Mouse (Mus musculus): ENCODE results near the gene Ndufb7. TPM values are rescaled to one million over a fixed set of nuclear protein-coding genes. Genes with fewer than 3 reads are reported as not detected.
"Not testable (repeated sequence)": the region's sequence is repeated elsewhere in the genome, so short reads cannot be mapped to it uniquely, and the experiment has no call there.

The Ndufb7 gene
- polyA plus RNA-seq, 1 experiment from 2014 or later: 555 TPM

GRCm38 (mm10) chr8:83590488-83591023, 24.1 kb downstream of the Ndufb7 start:
- Histone ChIP-seq H3K4me1 (replicated peaks) (peaks cover 42% of the 10 kb centered on the region), H3K4me3 (no peak overlapping the region), H3K9me3 (replicated peaks) (no peaks in the 10 kb centered on the region), H3K4me2 (no peak overlapping the region), H3K36me3 (peaks cover 39% of the 10 kb centered on the region), H3K27me3 (replicated peaks) (no peaks in the 10 kb centered on the region), H3K27ac (ENCODE audit: poor library complexity, severe bottlenecking) (no peak overlapping the region), H3K9ac (no peak overlapping the region)
- WGBS: 81% methylated on average over 7 of the region's 7 CpGs
- ATAC-seq (ENCODE audit: insufficient number of reproducible peaks, low FRiP score): no peak

GRCm38 (mm10) chr8:83592682-83593081, 26.2 kb downstream of the Ndufb7 start:
- WGBS: 83% methylated on average over 3 of the region's 3 CpGs
- no peak overlapping the region for H3K27ac ChIP-seq (ENCODE audit: poor library complexity, severe bottlenecking)
- no peaks in the 10 kb centered on the region for H3K9me3 ChIP-seq (replicated peaks)
- peaks cover 33% of the 10 kb centered on the region for H3K4me1 ChIP-seq (replicated peaks)
- no peaks in the 10 kb centered on the region for H3K27me3 ChIP-seq (replicated peaks)
- peak overlapping the region; percentile 92 for H3K4me3 ChIP-seq
- peak overlapping the region; percentile 86 for H3K4me2 ChIP-seq
- peak overlapping the region; percentile 30; the same call in 1 of the 2 replicates for H3K9ac ChIP-seq
- ATAC-seq (ENCODE audit: insufficient number of reproducible peaks, low FRiP score): no peak
- H3K36me3 ChIP-seq: peaks cover 21% of the 10 kb centered on the region

- no peak; the same call in 1 of the 2 replicates for ATAC-seq (ENCODE audit: insufficient number of reproducible peaks, low FRiP score)
- WGBS: 6% methylated on average over 22 of the region's 22 CpGs
- Histone ChIP-seq H3K9ac (peak overlapping the region; percentile 94), H3K9me3 (replicated peaks) (no peaks in the 10 kb centered on the region), H3K27ac (ENCODE audit: poor library complexity, severe bottlenecking) (peak overlapping the region; percentile 86), H3K4me2 (peak overlapping the region; percentile 86), H3K27me3 (replicated peaks) (no peaks in the 10 kb centered on the region), H3K4me3 (peak overlapping the region; percentile 92), H3K4me1 (replicated peaks) (peaks cover 25% of the 10 kb centered on the region), H3K36me3 (peaks cover 15% of the 10 kb centered on the region; the same call in 1 of the 2 replicates)
These were observed 27.1 kb downstream of the Ndufb7 start for GRCm38 (mm10) chr8:83593325-83594166.

DNA sequence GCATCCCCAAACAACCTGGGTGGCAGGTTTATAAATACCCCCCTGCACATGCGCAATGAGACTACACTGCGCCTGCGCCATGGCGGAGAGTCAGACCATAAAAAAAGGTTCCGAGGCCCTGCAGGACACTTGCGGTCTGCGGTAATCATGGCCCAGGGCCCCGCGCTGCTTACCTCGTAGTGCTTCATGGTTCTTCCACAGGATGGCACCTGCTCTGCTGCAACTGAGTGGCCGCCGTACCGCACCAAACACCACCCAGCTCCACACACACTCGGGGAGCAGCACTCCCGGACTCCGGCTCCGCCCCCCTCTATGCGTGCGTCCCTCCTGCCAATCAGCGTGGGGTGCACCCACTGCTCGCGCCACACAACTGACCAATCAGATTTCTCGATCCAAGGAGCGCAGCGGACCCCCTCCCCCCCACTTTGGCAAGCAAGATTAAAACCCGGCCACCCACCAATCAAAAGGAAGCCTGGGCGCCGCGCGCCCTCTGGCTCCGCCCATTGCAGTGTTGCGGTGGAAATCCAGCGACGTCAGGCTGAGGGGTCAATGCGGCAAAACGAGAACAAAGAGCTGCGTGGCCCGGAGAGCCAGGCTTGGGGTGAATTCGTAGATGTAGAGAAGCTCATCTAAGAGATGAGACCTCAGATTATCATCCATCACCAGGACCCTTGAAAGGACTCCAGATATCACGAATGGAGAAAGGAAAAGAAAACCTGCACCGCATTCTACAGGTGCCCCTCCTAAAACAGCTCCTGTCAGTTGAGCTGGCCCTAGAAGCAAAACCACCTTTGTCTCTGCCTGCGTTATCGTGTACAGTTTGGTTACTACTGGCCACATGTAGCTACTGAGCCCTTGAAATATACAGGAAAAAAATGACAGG, 27.9 kb downstream of the Ndufb7 start:
- H3K9me3 ChIP-seq (replicated peaks): no peaks in the 10 kb centered on the region

GRCm38 (mm10) chr8:83595050-83595345, 28.5 kb downstream of the Ndufb7 start:
- Histone ChIP-seq H3K27ac (ENCODE audit: poor library complexity, severe bottlenecking) (peak overlapping the region; percentile 93), H3K36me3 (peaks cover 15% of the 10 kb centered on the region; the same call in 1 of the 2 replicates), H3K4me1 (replicated peaks) (peaks cover 26% of the 10 kb centered on the region), H3K4me3 (peak overlapping the region; percentile 92), H3K9ac (peak overlapping the region; percentile 76), H3K4me2 (peak overlapping the region; percentile 86)
- not testable (repeated sequence) for ATAC-seq (ENCODE audit: insufficient number of reproducible peaks, low FRiP score); H3K9me3 ChIP-seq (replicated peaks); H3K27me3 ChIP-seq (replicated peaks)
- 47% methylated on average over 3 of the region's 3 CpGs for WGBS

More for the DNA sequence above, 27.9 kb downstream of the Ndufb7 start:
- H3K9ac ChIP-seq: peak overlapping the region; percentile 94
- peaks cover 25% of the 10 kb centered on the region for H3K4me1 ChIP-seq (replicated peaks)
- WGBS: under 1% methylated on average over 43 of the region's 43 CpGs
- H3K36me3 ChIP-seq: peaks cover 15% of the 10 kb centered on the region; the same call in 1 of the 2 replicates
- peak; percentile 99 for ATAC-seq (ENCODE audit: insufficient number of reproducible peaks, low FRiP score)
- H3K27me3 ChIP-seq (replicated peaks): no peaks in the 10 kb centered on the region
- H3K4me3 ChIP-seq: peak overlapping the region; percentile 92
- peak overlapping the region; percentile 93 for H3K27ac ChIP-seq (ENCODE audit: poor library complexity, severe bottlenecking)
- peak overlapping the region; percentile 86 for H3K4me2 ChIP-seq

DNA sequence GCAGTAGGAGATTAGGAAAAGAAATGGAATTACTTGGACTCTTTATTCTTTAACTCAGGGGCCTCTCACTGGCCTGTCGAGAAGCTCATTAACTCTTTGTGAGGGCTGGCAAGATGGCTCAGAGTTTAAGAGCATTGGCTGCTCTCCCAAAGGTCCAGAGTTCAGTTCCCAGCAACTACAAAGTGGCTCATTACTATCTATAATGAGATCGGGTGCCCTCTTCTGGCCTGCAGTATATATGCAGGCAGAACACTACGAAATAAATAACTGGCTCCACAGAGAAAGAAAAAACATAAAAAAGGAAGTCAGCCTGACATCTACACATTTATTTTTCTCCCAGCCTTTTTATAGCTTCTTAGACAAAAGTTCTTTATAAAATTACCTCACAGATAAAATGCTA, 29.9 kb downstream of the Ndufb7 start:
- 20% methylated on average over 3 of the region's 3 CpGs for WGBS
- ATAC-seq (ENCODE audit: insufficient number of reproducible peaks, low FRiP score): no peak
- H3K9me3 ChIP-seq (replicated peaks): no peaks in the 10 kb centered on the region

GRCm38 (mm10) chr8:83598146-83598545, 31.7 kb downstream of the Ndufb7 start:
- 6% methylated on average over 1 of the region's 1 CpGs for WGBS

More for the DNA sequence above, 29.9 kb downstream of the Ndufb7 start:
- H3K9ac ChIP-seq: no peak overlapping the region
- peaks cover 29% of the 10 kb centered on the region for H3K4me1 ChIP-seq (replicated peaks)
- H3K4me2 ChIP-seq: no peak overlapping the region
- no peak overlapping the region for H3K4me3 ChIP-seq
- H3K36me3 ChIP-seq: peaks cover 6% of the 10 kb centered on the region; the same call in 1 of the 2 replicates
- no peak overlapping the region for H3K27ac ChIP-seq (ENCODE audit: poor library complexity, severe bottlenecking)
- H3K27me3 ChIP-seq (replicated peaks): no peaks in the 10 kb centered on the region

GRCm38 (mm10) chr8:83599814-83600213, 33.3 kb downstream of the Ndufb7 start:
- H3K27ac ChIP-seq (ENCODE audit: poor library complexity, severe bottlenecking): no peak overlapping the region
- H3K4me2 ChIP-seq: no peak overlapping the region
- H3K9me3 ChIP-seq (replicated peaks): no peaks in the 10 kb centered on the region
- no peaks in the 10 kb centered on the region for H3K36me3 ChIP-seq
- H3K4me1 ChIP-seq (replicated peaks): peaks cover 17% of the 10 kb centered on the region; the same call in 1 of the 2 replicates
- ATAC-seq (ENCODE audit: insufficient number of reproducible peaks, low FRiP score): no peak
- no peaks in the 10 kb centered on the region for H3K27me3 ChIP-seq (replicated peaks)
- no peak overlapping the region for H3K4me3 ChIP-seq
- H3K9ac ChIP-seq: no peak overlapping the region

More at GRCm38 (mm10) chr8:83598146-83598545, 31.7 kb downstream of the Ndufb7 start:
- ATAC-seq (ENCODE audit: insufficient number of reproducible peaks, low FRiP score): no peak
- Histone ChIP-seq H3K4me2 (no peak overlapping the region), H3K36me3 (no peaks in the 10 kb centered on the region), H3K9ac (no peak overlapping the region), H3K27me3 (replicated peaks) (no peaks in the 10 kb centered on the region), H3K27ac (ENCODE audit: poor library complexity, severe bottlenecking) (no peak overlapping the region), H3K9me3 (replicated peaks) (no peaks in the 10 kb centered on the region), H3K4me3 (no peak overlapping the region), H3K4me1 (replicated peaks) (peaks cover 21% of the 10 kb centered on the region)

- WGBS: 56% methylated on average over 2 of the region's 2 CpGs
- H3K4me2 ChIP-seq: no peak overlapping the region
- no peaks in the 10 kb centered on the region for H3K27me3 ChIP-seq (replicated peaks)
- ATAC-seq (ENCODE audit: insufficient number of reproducible peaks, low FRiP score): no peak
- H3K36me3 ChIP-seq: no peaks in the 10 kb centered on the region
- no peak overlapping the region for H3K4me3 ChIP-seq
- no peak overlapping the region for H3K27ac ChIP-seq (ENCODE audit: poor library complexity, severe bottlenecking)
- H3K4me1 ChIP-seq (replicated peaks): peaks cover 23% of the 10 kb centered on the region
- H3K9me3 ChIP-seq (replicated peaks): no peaks in the 10 kb centered on the region
- H3K9ac ChIP-seq: no peak overlapping the region
These were observed 36.2 kb downstream of the Ndufb7 start for GRCm38 (mm10) chr8:83602650-83603029.

- H3K27me3 ChIP-seq (replicated peaks): no peaks in the 10 kb centered on the region
- H3K9me3 ChIP-seq (replicated peaks): no peaks in the 10 kb centered on the region
- peak within 1 kb of the TSS; percentile 80 for H3K4me2 ChIP-seq
- ATAC-seq (ENCODE audit: insufficient number of reproducible peaks, low FRiP score): peak; percentile 98
- H3K9ac ChIP-seq: peak within 1 kb of the TSS; percentile 91
- WGBS: under 1% methylated on average over 69 of the region's 69 CpGs
- peaks cover 32% of the 10 kb centered on the region for H3K36me3 ChIP-seq
- peak within 1 kb of the TSS; percentile 99 for H3K27ac ChIP-seq (ENCODE audit: poor library complexity, severe bottlenecking)
- peaks cover 19% of the 10 kb centered on the region for H3K4me1 ChIP-seq (replicated peaks)
- peak within 1 kb of the TSS; percentile 73 for H3K4me3 ChIP-seq
These were observed 41.4 kb downstream of the Ndufb7 start, which contains the start of the genes Tecr and Dnajb1 for GRCm38 (mm10) chr8:83607661-83608397. Gene Tecr (minus strand): TSS chr8:83607971. Gene Dnajb1 (plus strand): TSS chr8:83608193.

Measured in heart, embryonic 12.5 days (tissue).